Mouse (Mus musculus) urinary bladder, postnatal 4 days (tissue): ENCODE results near the gene Bak1.

Experiments used
- DNase-seq, 2 experiments: peaks; one replicate each; pipeline ENCODE4 v3.0.0; 2021 to 2022; ENCODE audit warnings: low spot score in 2 of 2

Gene Bak1

DNA sequence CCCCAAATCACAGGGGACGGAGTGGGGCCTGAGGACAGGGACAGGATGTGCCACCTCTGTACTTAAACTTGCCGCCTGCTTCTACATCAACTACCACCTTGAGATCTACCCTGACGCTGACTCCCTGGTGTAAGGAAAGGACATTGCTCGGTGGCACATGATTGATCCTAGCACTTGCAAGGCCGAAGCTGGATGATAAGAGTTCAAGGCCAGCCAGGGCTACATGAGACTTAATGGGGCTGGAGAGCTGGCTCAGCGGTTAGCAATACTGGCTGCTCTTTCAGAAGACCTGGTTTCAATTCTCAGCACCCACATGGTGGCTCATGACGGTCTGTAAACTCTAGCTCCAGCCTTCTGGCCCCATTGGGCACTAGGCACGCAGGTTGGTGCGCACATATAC, 7.1 kb downstream of the Bak1 start:
- DNase-seq = no peak

DNA sequence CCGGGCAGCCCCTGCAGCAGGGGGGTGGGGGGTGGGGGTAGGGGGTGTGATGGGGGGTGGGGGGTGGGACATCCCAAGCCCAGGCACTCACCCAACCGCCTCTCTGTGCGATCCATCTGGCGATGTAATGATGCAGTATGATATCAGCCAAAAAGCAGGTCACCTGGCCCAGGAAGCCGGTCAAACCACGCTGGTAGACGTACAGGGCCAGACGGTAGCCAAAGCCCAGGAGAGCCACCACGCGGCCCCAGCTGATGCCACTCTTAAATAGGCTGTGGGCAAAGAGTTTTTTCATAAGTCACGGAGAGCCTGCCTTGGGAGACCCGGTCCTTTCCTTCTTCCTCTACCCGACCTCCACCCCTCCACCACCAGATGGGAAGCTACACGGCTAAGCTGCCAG, 7.7 kb downstream of the Bak1 start:
- DNase-seq = no peak

DNA sequence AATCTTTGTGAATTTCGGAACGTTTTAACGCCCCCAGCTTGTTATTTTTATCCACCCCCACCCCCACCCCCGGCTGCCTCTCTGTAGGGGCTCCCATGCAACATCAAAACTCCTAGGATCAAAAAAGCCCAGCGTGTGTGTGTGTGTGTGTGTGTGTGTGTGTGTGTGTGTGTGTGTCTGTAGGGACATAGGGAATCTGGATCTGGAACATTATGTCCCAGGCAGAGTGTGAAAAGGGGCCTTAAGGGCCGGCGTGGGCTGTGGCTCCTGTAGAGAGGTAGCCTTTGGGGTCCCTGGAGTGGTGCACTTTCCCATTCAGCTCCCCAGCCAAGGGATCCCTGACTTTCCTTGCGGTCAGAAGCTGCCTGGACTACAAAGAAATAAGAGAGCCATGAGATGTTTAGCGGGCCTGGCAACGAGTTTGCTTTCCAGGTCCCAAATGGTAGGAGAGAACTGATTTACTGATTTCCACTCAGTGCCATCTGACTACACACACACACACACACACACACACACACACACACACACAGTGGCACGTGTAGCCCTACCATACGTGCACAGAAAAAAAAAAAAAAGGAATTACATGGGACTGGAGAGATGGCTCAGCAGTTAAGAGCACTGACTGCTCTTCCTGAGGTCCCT, 10.1 kb downstream of the Bak1 start:
- DNase-seq = peak in 1 of 2 experiments; percentile 24

DNA sequence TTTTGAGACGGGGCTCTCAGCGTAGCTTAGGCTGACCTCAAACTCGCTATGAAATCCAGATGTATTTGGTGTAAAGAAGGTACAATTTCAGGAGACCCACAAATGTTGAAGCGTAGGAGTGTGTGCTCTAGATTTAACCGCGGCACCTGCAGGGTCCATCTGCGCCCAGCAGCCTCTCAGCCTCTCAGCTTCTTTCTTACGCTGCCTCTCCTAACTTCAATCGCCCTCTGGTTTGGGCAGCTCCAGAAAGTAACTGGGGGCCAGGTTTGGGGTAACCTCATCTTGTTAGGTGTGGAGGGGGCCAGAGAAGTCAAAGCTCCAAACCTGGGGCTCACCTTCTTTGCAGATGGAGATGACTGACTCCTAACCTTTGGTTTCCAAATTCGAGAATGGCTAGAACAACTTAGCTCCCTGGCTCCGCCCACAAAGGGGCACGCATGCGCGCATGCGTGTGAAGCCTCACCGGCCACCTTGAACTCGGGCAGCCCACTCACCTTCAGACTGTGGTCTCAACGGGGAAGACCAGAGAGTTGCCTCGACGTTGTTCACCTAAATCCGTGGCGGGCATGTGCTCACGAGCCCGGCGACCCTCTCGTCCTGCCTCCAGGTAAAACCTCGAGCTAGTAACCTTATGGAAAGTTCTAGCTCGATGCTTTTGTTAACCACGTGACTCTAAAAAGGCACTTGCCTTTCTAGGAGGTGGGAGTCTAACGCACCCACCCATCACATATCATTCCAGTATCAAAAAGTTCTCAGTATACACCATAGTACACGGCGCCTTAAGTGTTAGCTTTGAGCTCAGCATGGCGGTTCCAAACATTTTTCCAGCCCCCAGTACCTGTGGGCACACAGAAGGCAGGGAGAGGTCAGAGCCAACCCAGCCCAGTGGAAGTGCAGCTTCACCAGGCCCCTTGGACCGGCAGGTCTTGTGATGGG, 11.0 kb downstream of the Bak1 start:
- peak; percentile 80 to 87 for DNase-seq

DNA sequence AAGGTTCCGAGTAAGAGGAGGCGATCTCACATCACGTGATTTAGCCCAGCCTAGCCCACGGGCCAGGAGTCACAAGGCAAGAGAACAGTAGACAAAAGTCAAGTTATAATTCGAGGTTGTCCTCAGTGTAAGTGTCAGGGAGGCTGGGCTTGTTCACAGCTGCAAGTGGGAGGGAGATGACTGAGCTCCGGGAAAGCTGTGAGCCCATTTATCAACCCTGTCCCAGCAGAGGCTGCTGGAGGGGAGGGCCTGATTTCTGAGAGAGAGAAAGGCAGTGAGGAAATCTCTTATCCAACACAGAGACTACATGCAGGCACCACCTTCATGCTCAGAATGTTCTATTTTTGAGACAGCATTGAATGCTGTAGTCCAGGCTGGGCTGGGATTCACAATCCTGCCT, 15.9 kb downstream of the Bak1 start:
- DNase-seq = no peak

DNA sequence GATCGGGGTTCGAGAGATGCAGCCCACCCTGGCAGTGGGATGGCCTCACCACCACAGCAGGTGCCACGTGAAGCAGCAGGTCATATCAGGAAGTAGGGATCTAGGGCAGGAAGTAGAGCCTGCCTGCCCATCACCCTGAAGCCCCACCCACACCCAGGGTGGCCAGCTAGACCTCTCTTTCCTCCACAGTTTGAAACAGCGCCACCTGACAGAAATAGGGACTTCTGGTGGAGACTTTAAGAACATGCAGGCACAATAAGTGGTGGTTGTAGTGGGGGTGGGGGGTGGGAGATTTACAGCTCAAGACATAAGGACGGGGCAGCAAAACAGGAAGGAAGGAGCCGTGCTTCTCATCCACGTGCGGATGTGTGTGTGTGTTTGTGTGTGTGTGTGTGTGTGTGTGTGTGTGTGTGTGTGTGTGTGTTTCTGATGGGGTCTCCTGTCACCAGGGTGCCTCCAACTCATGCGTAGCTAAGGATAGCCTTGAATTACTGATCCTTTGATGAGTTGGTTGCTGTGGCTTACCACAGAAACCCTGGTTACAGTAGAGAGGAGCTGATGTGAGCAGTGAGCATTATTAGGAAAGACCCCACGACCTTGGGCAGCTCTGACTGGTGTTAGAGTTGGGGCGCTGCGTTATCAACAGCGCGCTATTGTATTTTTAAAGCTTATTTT, 16.7 kb downstream of the Bak1 start:
- DNase-seq = no peak

DNA sequence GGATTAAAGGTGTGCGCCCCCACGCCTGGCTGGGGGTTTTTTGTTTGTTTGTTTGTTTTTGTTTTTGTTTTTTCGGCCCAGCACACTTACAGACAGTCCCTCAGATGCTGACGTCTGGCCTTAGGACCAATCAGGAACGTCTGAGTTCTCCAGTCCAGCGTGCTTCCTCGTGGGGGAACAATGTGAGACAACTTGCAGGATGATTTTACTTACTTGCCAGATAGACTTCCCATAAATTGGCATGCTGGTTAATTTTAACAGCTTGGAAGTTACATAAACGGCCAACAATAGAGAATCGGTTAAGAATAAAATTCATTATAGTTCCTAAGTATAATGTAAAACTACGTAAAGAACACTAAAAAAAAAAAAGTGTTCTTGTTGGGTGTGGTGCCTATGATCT, 17.6 kb downstream of the Bak1 start:
- no peak for DNase-seq

DNA sequence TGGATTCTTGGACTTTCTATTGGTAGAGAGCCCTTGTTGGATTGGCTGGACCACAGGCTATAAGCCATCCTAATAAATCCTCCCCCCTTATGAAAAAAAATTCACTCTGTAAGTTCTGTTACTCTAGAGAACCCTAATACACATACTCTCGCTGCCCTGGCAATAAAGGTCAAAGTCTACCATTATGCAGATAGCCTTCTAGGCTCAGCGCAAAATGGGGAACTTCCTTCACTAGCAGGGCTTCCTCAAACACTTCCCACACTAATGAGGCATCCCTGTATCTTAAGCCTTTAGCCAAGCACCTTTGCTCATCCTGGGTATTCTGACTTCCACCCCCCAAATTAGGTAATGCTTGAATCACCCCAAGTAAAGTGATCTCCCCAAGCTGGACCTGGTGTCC, 20.5 kb downstream of the Bak1 start:
- DNase-seq = no peak

DNA sequence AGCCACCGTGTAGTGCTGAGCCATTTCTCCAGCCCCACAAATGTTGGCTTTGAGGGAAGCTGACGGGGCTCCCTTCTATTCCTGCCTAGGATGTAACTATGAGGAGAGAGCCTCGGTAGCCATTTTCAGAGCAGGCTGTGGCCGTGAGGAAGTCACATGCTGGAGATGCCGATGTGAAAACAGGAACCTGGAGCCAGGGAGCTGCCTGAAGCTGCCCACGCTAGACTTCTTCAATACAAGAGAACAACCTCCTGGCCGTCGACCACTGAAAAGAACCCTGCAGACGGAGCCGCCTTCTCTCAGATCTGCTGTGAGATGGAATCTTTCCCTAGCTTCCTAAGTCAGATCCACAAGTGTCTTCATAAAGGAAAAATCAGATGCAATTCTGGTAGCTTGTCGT, 23.2 kb downstream of the Bak1 start:
- no peak for DNase-seq

DNA sequence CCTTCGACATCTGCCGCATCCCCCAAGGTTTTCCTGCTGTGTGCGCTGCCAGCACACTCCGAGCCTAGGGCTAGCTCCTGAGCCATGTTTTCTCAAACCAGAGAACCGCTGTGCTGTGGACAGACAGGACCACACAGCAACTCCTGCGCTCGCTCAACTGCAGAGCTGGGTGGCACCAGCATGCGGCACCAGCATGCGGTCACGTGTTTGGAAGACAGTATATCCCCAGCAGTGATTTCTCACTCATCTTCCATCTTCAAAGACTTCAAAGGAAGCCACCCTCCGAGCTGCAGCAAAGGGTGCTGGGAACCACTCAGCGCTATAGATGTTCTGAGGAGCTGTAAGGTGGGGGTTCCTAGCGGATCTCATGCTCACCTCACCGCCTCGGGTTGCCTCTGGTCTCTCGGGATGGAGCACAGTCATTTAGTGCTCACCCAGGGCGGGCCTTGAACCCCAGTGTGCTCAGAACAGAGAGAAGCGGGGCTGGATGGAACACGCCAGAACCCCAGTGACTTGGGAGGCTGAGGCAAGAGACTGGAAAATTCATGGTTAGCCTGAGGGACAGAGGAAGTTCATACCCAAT, 23.8 kb downstream of the Bak1 start:
- DNase-seq = no peak

DNA sequence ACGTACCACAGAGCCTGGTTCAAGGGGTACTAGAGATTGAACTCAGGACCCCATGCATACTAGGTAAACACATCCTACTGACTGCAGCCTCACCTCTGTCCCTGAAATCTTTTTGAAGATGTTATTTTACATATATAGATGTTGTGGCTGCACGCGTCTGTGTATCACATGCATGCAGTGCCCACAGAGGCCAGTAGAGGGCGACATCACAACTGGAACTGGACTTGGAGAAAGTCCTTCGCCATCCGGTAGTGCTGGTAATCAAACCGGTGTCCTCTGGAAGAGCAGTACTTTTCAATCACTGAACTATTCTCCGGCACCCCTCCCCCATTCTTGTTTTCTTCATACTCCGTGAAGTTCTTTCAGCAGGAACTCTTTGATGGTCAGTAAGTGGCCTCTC, 24.4 kb downstream of the Bak1 start:
- DNase-seq = peak in 1 of 2 experiments; percentile 74

DNA sequence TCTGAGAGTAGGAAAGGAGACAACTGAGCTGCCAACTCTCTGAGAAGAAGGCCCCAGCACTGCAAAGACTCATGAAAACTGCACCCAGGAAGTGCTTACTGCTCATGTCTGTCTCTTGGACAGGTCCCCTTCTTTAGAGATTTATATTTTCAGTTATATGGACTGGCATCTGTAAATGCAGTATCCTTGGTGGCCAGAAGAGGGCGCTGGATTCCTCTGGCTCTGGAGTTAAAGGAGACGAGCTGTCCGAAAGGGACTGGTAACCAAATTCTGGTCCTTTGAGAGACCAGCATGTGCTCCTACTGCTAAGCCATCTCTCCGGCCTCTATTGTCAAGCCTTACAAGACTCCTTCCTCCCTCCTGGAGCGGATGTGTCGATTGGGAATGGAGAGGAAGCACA, 26.9 kb downstream of the Bak1 start:
- DNase-seq = no peak

DNA sequence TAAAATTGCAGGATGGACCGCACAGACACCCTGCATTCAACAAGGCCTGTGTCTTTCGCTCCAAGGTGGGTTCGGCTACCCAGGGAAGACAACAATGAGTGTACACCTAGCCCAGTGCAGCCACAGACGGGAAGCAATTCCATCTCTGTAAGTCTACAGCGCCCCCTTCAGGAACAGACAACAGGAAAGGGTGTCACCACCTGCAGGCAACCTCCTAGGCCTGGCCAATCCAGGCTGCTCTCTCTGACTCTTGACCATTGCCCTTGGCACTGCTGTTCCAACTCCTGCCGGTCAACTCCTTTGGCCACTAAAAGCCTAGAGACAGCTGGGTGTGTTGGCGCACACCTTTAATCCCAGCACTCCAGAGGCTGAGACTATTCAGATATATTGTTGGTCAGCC, 27.7 kb downstream of the Bak1 start:
- no peak for DNase-seq

DNA sequence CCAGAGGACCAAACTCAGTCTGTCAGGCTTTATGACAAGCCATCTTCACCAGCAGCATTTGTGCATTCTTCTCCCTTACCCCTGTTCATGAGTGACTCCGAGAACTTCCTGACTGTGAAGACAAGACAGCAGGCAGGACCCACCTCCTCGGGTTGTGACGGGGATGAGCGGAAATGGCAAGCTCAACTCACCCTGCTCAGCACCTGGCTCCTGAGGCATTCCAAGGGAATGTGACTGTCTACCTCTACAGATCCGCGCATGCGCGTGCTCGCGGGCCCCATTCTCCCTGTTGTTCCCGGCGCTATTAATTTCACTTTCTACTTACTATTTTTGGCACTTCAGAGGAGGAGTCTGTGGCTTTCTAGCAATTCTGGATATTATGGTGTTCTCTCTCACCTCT, 28.8 kb downstream of the Bak1 start:
- DNase-seq = no peak

DNA sequence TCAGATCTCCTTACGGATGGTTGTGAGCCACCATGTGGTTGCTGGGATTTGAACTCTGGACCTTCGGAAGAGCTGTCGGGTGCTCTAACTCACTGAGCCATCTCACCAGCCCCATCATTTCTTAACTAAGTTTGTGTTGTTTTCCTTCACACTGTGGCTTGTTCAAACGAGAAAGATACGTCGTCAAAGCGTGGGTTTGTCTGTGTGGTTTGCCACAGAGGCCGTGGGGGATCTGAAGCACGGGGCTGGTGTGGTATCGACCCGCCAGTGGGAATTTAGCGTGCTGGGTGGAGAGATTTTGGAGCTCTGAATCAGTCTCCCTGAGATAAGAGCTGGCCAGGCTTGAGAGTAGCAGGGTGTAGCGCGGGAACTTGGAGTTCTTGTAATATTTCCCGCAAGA, 30.5 kb downstream of the Bak1 start:
- DNase-seq = no peak

DNA sequence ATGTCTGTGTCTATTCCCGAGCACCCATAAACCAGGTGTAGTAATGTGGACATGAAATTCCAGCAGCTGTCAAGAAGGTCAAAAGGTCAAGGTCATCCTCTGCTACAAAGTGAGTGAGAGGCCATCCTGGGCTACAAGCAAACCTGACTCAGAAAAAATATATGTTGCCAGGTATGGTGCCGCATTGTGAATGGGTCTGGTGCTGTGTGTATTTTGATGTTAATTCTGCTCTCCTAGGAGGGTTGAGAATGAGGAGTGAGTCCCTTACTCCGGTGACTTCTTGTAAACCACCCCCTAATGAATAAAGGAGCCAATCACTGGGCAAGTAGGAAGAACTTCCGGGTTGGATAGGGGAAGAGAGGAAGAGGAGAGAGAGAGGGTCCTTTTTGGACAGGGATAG, 31.1 kb downstream of the Bak1 start:
- DNase-seq = no peak

DNA sequence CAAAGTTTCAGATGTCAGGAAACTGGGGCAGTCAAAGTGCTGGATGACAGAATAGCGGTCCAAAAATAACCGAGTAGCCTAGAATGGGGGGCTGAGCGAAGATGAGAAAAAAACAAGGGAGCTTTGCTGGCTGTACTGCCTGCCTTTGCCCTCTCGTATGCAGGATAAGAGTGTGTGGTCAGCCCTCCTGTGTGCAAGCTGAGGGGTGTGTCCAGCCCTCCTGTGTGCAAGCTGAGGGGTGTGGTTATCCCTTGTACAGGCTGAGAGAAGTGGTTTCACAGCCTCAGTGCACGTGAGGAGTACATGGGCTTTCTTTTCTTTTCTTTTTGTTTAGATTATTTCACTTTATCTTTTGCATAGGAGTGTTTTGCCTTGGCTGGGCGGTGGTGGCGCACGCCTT, 33.2 kb downstream of the Bak1 start:
- no peak for DNase-seq

DNA sequence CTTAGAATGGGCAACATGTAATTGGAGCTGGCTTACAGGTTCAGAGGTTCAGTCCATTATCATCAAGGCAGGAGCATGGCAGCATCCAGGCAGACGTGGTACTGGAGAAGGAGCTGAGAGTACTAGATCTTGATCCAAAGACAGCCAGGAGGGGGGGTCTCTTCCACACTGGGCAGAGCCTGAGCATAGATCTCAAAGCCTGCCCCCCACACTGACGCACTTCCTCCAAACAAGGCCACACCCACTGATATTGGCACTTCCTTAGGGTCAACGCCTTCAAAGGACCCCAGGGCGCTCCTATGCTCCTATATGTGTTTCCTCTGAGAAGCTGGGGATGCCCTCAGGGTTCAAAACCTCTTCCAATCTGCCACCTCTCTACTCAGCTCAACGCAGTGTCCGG, 33.8 kb downstream of the Bak1 start:
- DNase-seq = no peak

DNA sequence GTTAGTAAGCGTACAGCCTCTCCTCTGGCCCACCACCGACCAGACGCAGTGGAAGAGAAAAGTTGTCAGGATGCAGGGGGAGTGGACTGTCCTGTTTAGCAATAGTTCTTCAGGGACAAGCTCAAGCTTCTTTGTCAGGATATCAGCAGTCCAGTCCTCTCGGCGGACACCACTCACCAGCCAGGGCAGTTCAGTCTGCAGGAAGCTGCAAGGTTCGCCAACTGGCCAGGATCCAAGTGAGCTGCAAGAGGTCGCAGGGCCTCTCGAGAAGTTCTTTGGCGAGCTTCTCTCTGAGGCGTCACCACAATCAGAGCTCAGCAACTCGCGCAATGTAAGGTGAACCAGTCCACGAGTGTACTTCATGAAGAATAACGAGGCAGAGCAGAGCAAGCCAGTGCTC, 34.4 kb downstream of the Bak1 start:
- peak in 1 of 2 experiments; percentile 44 for DNase-seq

DNA sequence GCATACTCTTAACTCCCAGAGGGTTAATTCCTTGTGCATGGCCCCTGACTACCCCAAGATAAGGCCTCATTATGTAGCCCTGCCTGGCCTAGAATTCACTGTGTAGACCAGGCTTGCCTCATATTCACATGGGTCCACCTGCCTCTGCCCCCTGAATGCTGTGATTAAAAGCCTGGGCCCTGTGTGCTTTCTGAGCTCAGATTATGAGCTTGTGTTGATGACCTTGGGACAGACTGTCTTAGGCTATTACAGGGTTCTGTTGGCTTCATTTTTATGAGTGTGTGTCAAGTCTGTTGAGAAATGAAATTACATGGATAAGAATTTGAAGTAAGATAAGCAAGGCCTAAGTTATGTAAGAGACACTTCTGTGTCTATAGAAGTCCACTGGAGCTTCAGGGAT, 38.3 kb downstream of the Bak1 start:
- no peak for DNase-seq

DNA sequence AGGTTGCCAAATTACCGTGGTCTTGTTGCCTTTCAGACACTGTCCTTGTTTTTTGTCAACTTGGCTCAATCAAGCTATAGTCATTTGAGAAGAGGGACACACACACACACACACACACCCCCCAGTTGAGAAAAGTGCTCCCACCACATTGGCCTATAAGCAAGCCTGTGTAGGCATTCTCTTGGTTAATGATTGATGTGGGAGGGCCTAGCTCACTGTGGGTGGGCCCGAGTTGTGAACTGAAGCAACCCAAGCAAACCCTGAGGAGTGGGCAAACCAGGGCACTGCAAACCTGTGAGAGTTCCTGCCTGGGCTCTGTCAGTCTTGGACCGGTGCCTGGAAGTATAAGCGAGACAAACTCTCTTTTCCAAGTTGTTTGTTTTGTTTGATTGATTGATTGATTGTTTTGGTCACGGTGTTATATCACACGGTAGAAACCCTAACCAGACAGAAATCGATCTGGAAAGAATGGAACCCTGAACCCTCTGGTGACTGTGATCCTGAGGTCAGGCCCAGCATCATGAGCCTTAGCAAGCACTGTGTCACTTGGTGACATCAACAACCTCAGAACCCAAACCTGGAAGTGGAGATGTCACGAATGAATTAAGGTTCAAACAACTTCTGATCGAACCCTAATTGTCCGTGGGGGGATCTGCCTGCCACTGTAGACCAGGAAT, 43.2 kb downstream of the Bak1 start:
- no peak for DNase-seq

DNA sequence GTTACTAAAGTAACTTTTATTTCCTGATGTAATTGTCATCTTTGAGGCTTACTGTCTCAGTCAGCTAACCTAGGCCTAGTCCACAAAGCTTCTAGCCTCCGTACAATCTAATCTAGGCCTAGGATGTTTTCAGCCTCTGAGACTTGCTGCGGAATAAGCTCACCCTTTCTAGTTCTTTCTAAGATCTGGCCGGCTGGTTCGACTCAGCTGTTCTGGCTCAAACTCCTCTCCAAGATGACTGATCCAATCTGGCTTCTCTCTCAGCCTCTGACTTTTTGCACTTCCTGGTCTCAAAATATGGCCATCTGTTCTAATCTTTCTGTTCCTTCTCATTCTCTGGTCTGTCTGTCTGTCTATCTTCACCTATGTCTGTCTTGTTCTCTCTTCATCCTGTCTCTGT, 45.4 kb downstream of the Bak1 start:
- no peak for DNase-seq
